Mouse (Mus musculus): ENCODE measurements around the gene Fam155a. TPM values are rescaled to one million over a fixed set of nuclear protein-coding genes. Genes with fewer than 3 reads are reported as not detected.

Fam155a gene
- total and polyA plus RNA-seq, 3 experiments: not detected

GRCm38 (mm10) chr8:9455138-9455537, 315.8 kb downstream of the Fam155a start:
- Histone ChIP-seq H3K4me3 (replicated peaks in 1 of 3; ENCODE audit: low read depth in 2 of 3, low read length in 2 of 3, poor library complexity in 1 of 3) (no peak overlapping the region), H3K9ac (ENCODE audit: insufficient read depth, low read depth) (no peak overlapping the region), H3K4me2 (ENCODE audit: insufficient read depth, low read depth, poor library complexity, severe bottlenecking) (no peak overlapping the region), H3K79me2 (replicated peaks; ENCODE audit: control insufficient read depth, extremely low read depth, insufficient read depth, poor library complexity, severe bottlenecking) (no peaks in the 10 kb centered on the region), H3K4me1 (ENCODE audit: control insufficient read depth in 1 of 2, insufficient read depth in 2 of 2) (no peaks in the 10 kb centered on the region), H3K27ac (ENCODE audit: insufficient read depth, low read depth) (no peak overlapping the region), H3K9me3 (replicated peaks; ENCODE audit: low read length) (peaks cover 68% of the 10 kb centered on the region), H3K27me3 (replicated peaks) (no peaks in the 10 kb centered on the region), H3K36me3 (replicated peaks in 1 of 2; ENCODE audit: control insufficient read depth in 1 of 2, insufficient read depth in 1 of 2, low read length in 1 of 2) (no peaks in the 10 kb centered on the region)
- no peak for DNase-seq (ENCODE audit: extremely low read depth)
- TF ChIP-seq IRF4 (IDR thresholded peaks at IDR 0.05; ENCODE audit: low read depth, low read length) (no peak), ZC3H11A (IDR thresholded peaks at IDR 0.05; ENCODE audit: low read depth, low read length) (no peak), KAT2A (IDR thresholded peaks at IDR 0.05; ENCODE audit: insufficient replicate concordance, low read length) (no peak), HCFC1 (IDR thresholded peaks at IDR 0.05; ENCODE audit: low read depth, low read length) (no peak), EP300 (IDR thresholded peaks at IDR 0.05; ENCODE audit: low read length) (no peak), CHD2 (IDR thresholded peaks at IDR 0.05; ENCODE audit: low read length) (no peak), POLR2A (IDR thresholded peaks at IDR 0.05; ENCODE audit: low read depth, low read length) (no peak), RCOR1 (conservative IDR thresholded peaks at IDR 0.05; ENCODE audit: low read depth, low read length) (no peak)
- in situ Hi-C loops (cut with MboI; ENCODE audit: low pct_ligation_motif_present, low pct_unique_long_range_greater_than_20kb, low sequenced_read_pairs) (no loop called here), dilution Hi-C loops (cut with MboI; ENCODE audit: extremely low pct_ligation_motif_present, extremely low pct_unique_long_range_greater_than_20kb, low sequenced_read_pairs) (no loop called here)

DNA sequence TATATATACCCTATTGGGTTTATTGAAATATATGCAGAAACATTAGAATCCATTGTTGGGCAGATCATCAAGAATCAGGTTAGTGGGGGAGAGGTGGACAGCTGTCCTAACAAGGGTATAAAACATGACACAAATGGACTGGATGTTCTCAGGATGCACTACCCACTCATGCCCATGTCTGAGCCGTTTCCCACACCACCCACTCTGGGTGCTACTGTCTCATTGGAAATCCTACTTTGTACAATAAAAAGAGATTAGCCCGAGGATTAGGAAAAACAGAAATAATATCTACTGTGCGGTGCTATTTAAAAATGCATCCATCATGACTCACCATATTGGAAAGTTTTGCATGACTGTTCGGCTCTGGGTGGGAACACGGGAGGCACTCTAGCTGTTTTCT, 317.2 kb downstream of the Fam155a start:
- Histone ChIP-seq H3K9ac (ENCODE audit: insufficient read depth, low read depth) (no peak overlapping the region), H3K79me2 (replicated peaks; ENCODE audit: control insufficient read depth, extremely low read depth, insufficient read depth, poor library complexity, severe bottlenecking) (no peaks in the 10 kb centered on the region), H3K36me3 (replicated peaks in 1 of 2; ENCODE audit: control insufficient read depth in 1 of 2, insufficient read depth in 1 of 2, low read length in 1 of 2) (no peaks in the 10 kb centered on the region), H3K4me3 (replicated peaks in 1 of 3; ENCODE audit: low read depth in 2 of 3, low read length in 2 of 3, poor library complexity in 1 of 3) (no peak overlapping the region), H3K27ac (ENCODE audit: insufficient read depth, low read depth) (no peak overlapping the region), H3K4me2 (ENCODE audit: insufficient read depth, low read depth, poor library complexity, severe bottlenecking) (no peak overlapping the region), H3K27me3 (replicated peaks) (no peaks in the 10 kb centered on the region), H3K4me1 (ENCODE audit: control insufficient read depth in 1 of 2, insufficient read depth in 2 of 2) (no peaks in the 10 kb centered on the region), H3K9me3 (replicated peaks; ENCODE audit: low read length) (peaks cover 62% of the 10 kb centered on the region)
- TF ChIP-seq ZKSCAN1 (IDR thresholded peaks at IDR 0.05; ENCODE audit: borderline replicate concordance, low read depth, low read length): no peak
- TF ChIP-seq NELFE (IDR thresholded peaks at IDR 0.05; ENCODE audit: low read depth, low read length): no peak
- TF ChIP-seq POLR2A (IDR thresholded peaks at IDR 0.05; ENCODE audit: low read depth, low read length): no peak
- no peak for TF ChIP-seq ZMIZ1 (IDR thresholded peaks at IDR 0.05; ENCODE audit: low read depth, low read length)
- TF ChIP-seq RCOR1 (conservative IDR thresholded peaks at IDR 0.05; ENCODE audit: low read depth, low read length): no peak
- TF ChIP-seq MXI1 (IDR thresholded peaks at IDR 0.05; ENCODE audit: low read depth, low read length): no peak
- no peak for TF ChIP-seq SMC3 (IDR thresholded peaks at IDR 0.05; ENCODE audit: low read depth, low read length)
- TF ChIP-seq UBTF (IDR thresholded peaks at IDR 0.05; ENCODE audit: low read depth, low read length): no peak
- no peak for TF ChIP-seq CHD2 (IDR thresholded peaks at IDR 0.05; ENCODE audit: low read length)
- TF ChIP-seq ETS1 (conservative IDR thresholded peaks at IDR 0.05; ENCODE audit: low read depth, low read length): no peak
- no peak for TF ChIP-seq ZNF384 (IDR thresholded peaks at IDR 0.05; ENCODE audit: low read depth, low read length)
- no peak for TF ChIP-seq KAT2A (IDR thresholded peaks at IDR 0.05; ENCODE audit: insufficient replicate concordance, low read length)
- no peak for TF ChIP-seq RAD21 (IDR thresholded peaks at IDR 0.05; ENCODE audit: low read depth, low read length)
- no peak for TF ChIP-seq MAZ (IDR thresholded peaks at IDR 0.05; ENCODE audit: low read depth, low read length)
- in situ Hi-C loops (cut with MboI; ENCODE audit: low pct_ligation_motif_present, low pct_unique_long_range_greater_than_20kb, low sequenced_read_pairs) (no loop called here), dilution Hi-C loops (cut with MboI; ENCODE audit: extremely low pct_ligation_motif_present, extremely low pct_unique_long_range_greater_than_20kb, low sequenced_read_pairs) (no loop called here)
- no peak for DNase-seq (ENCODE audit: extremely low read depth)
